Mouse (Mus musculus) E14TG2a.4 (cell line): ENCODE measurements around the gene Plekha7.
A peak's percentile ranks its signal among the peaks of the same experiment; 100 is the strongest.

Source experiments
- H3K27me3 ChIP-seq: 2 replicates; pipeline ENCODE4 v1.6.1; 2014; ENCODE audit warnings: low read length, control low read depth; ENCODE audit not compliant: insufficient read depth
- H3K36me3 ChIP-seq: 2 replicates; pipeline ENCODE4 v1.6.1; 2014; ENCODE audit warnings: low read length, control low read depth; ENCODE audit not compliant: insufficient read depth
- H3K4me1 ChIP-seq: replicated peaks from 2 replicates; pipeline ENCODE4 v1.6.1; 2014; ENCODE audit warnings: low read depth, low read length, control low read depth
- H3K4me3 ChIP-seq: replicated peaks from 2 replicates; pipeline ENCODE4 v1.5.1; 2014; ENCODE audit warnings: mild to moderate bottlenecking, low read length
- H3K9me3 ChIP-seq: 2 replicates; pipeline ENCODE4 v1.6.1; 2014; ENCODE audit warnings: low read length, control low read depth
- CTCF ChIP-seq: conservative IDR thresholded peaks from 2 replicates; pipeline ENCODE4 v1.5.1; 2014; ENCODE audit warnings: low read length
- NANOG ChIP-seq: IDR thresholded peaks from 2 replicates; pipeline ENCODE4 v1.6.1; 2014; ENCODE audit warnings: borderline replicate concordance, low read length, mixed read lengths
- POU5F1 ChIP-seq: IDR thresholded peaks from 2 replicates; pipeline ENCODE4 v1.6.1; 2014; ENCODE audit warnings: low read length, borderline replicate concordance

Gene Plekha7

GRCm38 (mm10) chr7:116298851-116299250 lies 9.3 kb downstream of the Plekha7 start:
- Histone ChIP-seq H3K36me3 (peaks cover 34% of the 10 kb centered on the region), H3K9me3 (no peaks in the 10 kb centered on the region), H3K4me1 (peaks cover 81% of the 10 kb centered on the region), H3K27me3 (no peaks in the 10 kb centered on the region), H3K4me3 (no peak overlapping the region)
- no peak for TF ChIP-seq CTCF

GRCm38 (mm10) chr7:116298389-116298788 lies 9.8 kb downstream of the Plekha7 start:
- Histone ChIP-seq H3K4me3 (peak overlapping the region; percentile 32; the same call in 1 of the 2 replicates), H3K27me3 (no peaks in the 10 kb centered on the region), H3K36me3 (peaks cover 32% of the 10 kb centered on the region), H3K4me1 (peaks cover 80% of the 10 kb centered on the region), H3K9me3 (no peaks in the 10 kb centered on the region)
- TF ChIP-seq CTCF: no peak
- no peak for TF ChIP-seq POU5F1
- TF ChIP-seq NANOG: no peak

GRCm38 (mm10) chr7:116294961-116295360 lies 13.2 kb downstream of the Plekha7 start:
- Histone ChIP-seq H3K4me3 (no peak overlapping the region; the same call in 1 of the 2 replicates), H3K9me3 (no peaks in the 10 kb centered on the region), H3K36me3 (peaks cover 32% of the 10 kb centered on the region), H3K4me1 (peaks cover 81% of the 10 kb centered on the region), H3K27me3 (no peaks in the 10 kb centered on the region)
- TF ChIP-seq POU5F1 (no peak), NANOG (no peak), CTCF (no peak)

- TF ChIP-seq NANOG (no peak), POU5F1 (no peak)
- peaks cover 82% of the 10 kb centered on the region for H3K4me1 ChIP-seq
- no peaks in the 10 kb centered on the region for H3K9me3 ChIP-seq
- H3K27me3 ChIP-seq: no peaks in the 10 kb centered on the region
- H3K36me3 ChIP-seq: peaks cover 17% of the 10 kb centered on the region
- H3K4me3 ChIP-seq: peak overlapping the region; percentile 29; the same call in 1 of the 2 replicates
Observed at GRCm38 (mm10) chr7:116292377-116292776, 15.8 kb downstream of the Plekha7 start.

GRCm38 (mm10) chr7:116290559-116290958 lies 17.6 kb downstream of the Plekha7 start:
- Histone ChIP-seq H3K4me3 (no peak overlapping the region), H3K27me3 (no peaks in the 10 kb centered on the region), H3K36me3 (peaks cover 15% of the 10 kb centered on the region), H3K4me1 (peaks cover 92% of the 10 kb centered on the region), H3K9me3 (no peaks in the 10 kb centered on the region)
- TF ChIP-seq CTCF (no peak), NANOG (no peak), POU5F1 (no peak)

- Histone ChIP-seq H3K9me3 (no peaks in the 10 kb centered on the region), H3K36me3 (no peaks in the 10 kb centered on the region), H3K4me3 (0 out of 2 replicates have a peak overlapping the region, but pooled peaks have one; percentile 17), H3K4me1 (peaks cover 92% of the 10 kb centered on the region), H3K27me3 (no peaks in the 10 kb centered on the region)
- TF ChIP-seq POU5F1 (no peak), NANOG (no peak), CTCF (no peak)
Observed at GRCm38 (mm10) chr7:116288996-116289395, 19.2 kb downstream of the Plekha7 start.

GRCm38 (mm10) chr7:116287959-116288358 lies 20.2 kb downstream of the Plekha7 start:
- Histone ChIP-seq H3K27me3 (no peaks in the 10 kb centered on the region), H3K9me3 (no peaks in the 10 kb centered on the region), H3K4me1 (peaks cover 93% of the 10 kb centered on the region), H3K36me3 (no peaks in the 10 kb centered on the region), H3K4me3 (peak overlapping the region; percentile 58)
- no peak for TF ChIP-seq NANOG
- TF ChIP-seq CTCF: no peak
- no peak for TF ChIP-seq POU5F1

GRCm38 (mm10) chr7:116286611-116287355 lies 21.4 kb downstream of the Plekha7 start:
- no peaks in the 10 kb centered on the region for H3K27me3 ChIP-seq
- peak overlapping the region; percentile 58 for H3K4me3 ChIP-seq
- peaks cover under 1% of the 10 kb centered on the region; the same call in 1 of the 2 replicates for H3K36me3 ChIP-seq
- H3K9me3 ChIP-seq: no peaks in the 10 kb centered on the region
- peak; percentile 55; the same call in 1 of the 2 replicates for TF ChIP-seq NANOG
- TF ChIP-seq POU5F1: no peak
- H3K4me1 ChIP-seq: peaks cover 92% of the 10 kb centered on the region

- Histone ChIP-seq H3K9me3 (no peaks in the 10 kb centered on the region), H3K36me3 (peaks cover 5% of the 10 kb centered on the region), H3K4me3 (peak overlapping the region; percentile 58), H3K4me1 (peaks cover 97% of the 10 kb centered on the region), H3K27me3 (no peaks in the 10 kb centered on the region)
- TF ChIP-seq NANOG (no peak), CTCF (no peak), POU5F1 (no peak)
Observed at GRCm38 (mm10) chr7:116286173-116286572, 22.0 kb downstream of the Plekha7 start.
